Mouse (Mus musculus) cerebellum, adult 2 months (tissue): Measurements from ENCODE around the gene Ttc19. TPM values are rescaled to one million over a fixed set of nuclear protein-coding genes. Genes with fewer than 3 reads are reported as not detected.
"Not testable (repeated sequence)": the region's sequence is repeated elsewhere in the genome, so short reads cannot be mapped to it uniquely, and the experiment has no call there.

Experiments used
- DNase-seq, 2 experiments: peaks; one replicate each; pipeline ENCODE4 v3.0.0; 2021
- H3K27ac ChIP-seq: fragments of 200-500 bp; 2 replicates; pipeline ENCODE4 v1.5.1; 2012; ENCODE audit warnings: low read length, control low read depth, inconsistent platforms; ENCODE audit not compliant: insufficient read depth
- H3K27me3 ChIP-seq: fragments of 200-500 bp; 2 replicates; pipeline ENCODE4 v1.6.1; 2012; ENCODE audit warnings: inconsistent platforms, mild to moderate bottlenecking, low read length, moderate library complexity; ENCODE audit not compliant: control insufficient read depth, insufficient read depth
- H3K4me1 ChIP-seq: fragments of 200-500 bp; 2 replicates; pipeline ENCODE4 v1.6.1; 2011; ENCODE audit warnings: low read length; ENCODE audit not compliant: control insufficient read depth, insufficient read depth
- H3K4me3 ChIP-seq: fragments of 200-500 bp; replicated peaks from 2 replicates; pipeline ENCODE3; 2011; ENCODE audit warnings: mild to moderate bottlenecking, low read depth, low read length, control low read depth; ENCODE audit not compliant: insufficient read depth
- CTCF ChIP-seq: fragments of 200-500 bp; IDR thresholded peaks from 2 replicates; pipeline ENCODE4 v1.5.1; 2011; ENCODE audit warnings: low read depth, mild to moderate bottlenecking, control low read depth, low read length, moderate library complexity, borderline replicate concordance; ENCODE audit not compliant: insufficient read depth
- POLR2A ChIP-seq: fragments of 200-500 bp; IDR thresholded peaks from 2 replicates; pipeline ENCODE4 v1.6.1; 2011; ENCODE audit warnings: low read length, control low read depth, borderline replicate concordance; ENCODE audit not compliant: insufficient read depth
- WGBS: fragments of 180-500 bp; shearing (Covaris S2); methylation state at CpG from one replicate; pipeline ENCODE4 v1.1.7; 2018; 5-methylcytosine and 5-hydroxymethylcytosine counted together
- polyA plus RNA-seq: library from polyadenylated mRNA; depleted of rRNA; stranded (reverse); fragments of >200 nt; gene quantifications from 2 replicates; pipeline ENCODE4 v1.2.3, GENCODE M21; 2012; rRNA removed

Gene Ttc19
- polyA plus RNA-seq, 1 experiment, result 40.1 TPM

GRCm38 (mm10) chr11:62332228-62332627 is 51.0 kb downstream of the Ttc19 start:
- Histone ChIP-seq H3K4me1 (no peaks in the 10 kb centered on the region), H3K27ac (no peak overlapping the region), H3K4me3 (no peak overlapping the region), H3K27me3 (no peaks in the 10 kb centered on the region)
- no peak for TF ChIP-seq POLR2A
- no peak for TF ChIP-seq CTCF
- no peak for DNase-seq
- 78% methylated on average over 4 of the region's 4 CpGs for WGBS

- Histone ChIP-seq H3K27me3 (no peaks in the 10 kb centered on the region), H3K4me3 (no peak overlapping the region), H3K4me1 (no peaks in the 10 kb centered on the region), H3K27ac (no peak overlapping the region)
- no peak for DNase-seq
- TF ChIP-seq CTCF (no peak), POLR2A (no peak)
- WGBS, result 94% methylated on average over 13 of the region's 13 CpGs
Observed at GRCm38 (mm10) chr11:62343002-62343401, 61.7 kb downstream of the Ttc19 start.

- no peak overlapping the region for H3K27ac ChIP-seq
- WGBS, result 91% methylated on average over 4 of the region's 4 CpGs
Observed at GRCm38 (mm10) chr11:62351948-62352347, 70.7 kb downstream of the Ttc19 start.

GRCm38 (mm10) chr11:62355216-62355615 is 73.9 kb downstream of the Ttc19 start:
- no peak for DNase-seq
- Histone ChIP-seq H3K27me3 (no peaks in the 10 kb centered on the region), H3K4me3 (no peak overlapping the region), H3K27ac (no peak overlapping the region), H3K4me1 (peaks cover 2% of the 10 kb centered on the region; the same call in 1 of the 2 replicates)
- no peak for TF ChIP-seq CTCF
- TF ChIP-seq POLR2A, result no peak
- WGBS, result 96% methylated on average over 2 of the region's 2 CpGs

More at GRCm38 (mm10) chr11:62351948-62352347, 70.7 kb downstream of the Ttc19 start:
- Histone ChIP-seq H3K27me3 (no peaks in the 10 kb centered on the region), H3K4me1 (no peaks in the 10 kb centered on the region), H3K4me3 (no peak overlapping the region)
- no peak for TF ChIP-seq POLR2A
- no peak for TF ChIP-seq CTCF
- no peak for DNase-seq

GRCm38 (mm10) chr11:62366879-62367278 is 85.6 kb downstream of the Ttc19 start:
- Histone ChIP-seq H3K27ac (no peak overlapping the region), H3K4me1 (peaks cover 3% of the 10 kb centered on the region; the same call in 1 of the 2 replicates)
- WGBS, result 92% methylated on average over 6 of the region's 6 CpGs

GRCm38 (mm10) chr11:62369924-62370323 is 88.7 kb downstream of the Ttc19 start:
- H3K27me3 ChIP-seq, result no peaks in the 10 kb centered on the region
- H3K27ac ChIP-seq, result no peak overlapping the region
- no peak overlapping the region for H3K4me3 ChIP-seq
- TF ChIP-seq CTCF, result no peak
- TF ChIP-seq POLR2A, result no peak
- peaks cover 5% of the 10 kb centered on the region; the same call in 1 of the 2 replicates for H3K4me1 ChIP-seq
- no peak for DNase-seq

More at GRCm38 (mm10) chr11:62366879-62367278, 85.6 kb downstream of the Ttc19 start:
- DNase-seq, result no peak
- no peak overlapping the region for H3K4me3 ChIP-seq
- no peaks in the 10 kb centered on the region for H3K27me3 ChIP-seq
- no peak for TF ChIP-seq POLR2A
- TF ChIP-seq CTCF, result no peak

- Histone ChIP-seq H3K27ac (no peak overlapping the region), H3K27me3 (no peaks in the 10 kb centered on the region), H3K4me1 (peaks cover 5% of the 10 kb centered on the region; the same call in 1 of the 2 replicates), H3K4me3 (no peak overlapping the region)
- DNase-seq, result peak; percentile 31 to 77
- TF ChIP-seq POLR2A (no peak), CTCF (no peak)
- WGBS, result 58% methylated on average over 2 of the region's 2 CpGs
Observed at GRCm38 (mm10) chr11:62371776-62372175, 90.5 kb downstream of the Ttc19 start.

- not testable (repeated sequence) for H3K4me1 ChIP-seq, DNase-seq, H3K27ac ChIP-seq, H3K4me3 ChIP-seq, H3K27me3 ChIP-seq
- 85% methylated on average over 6 of the region's 6 CpGs for WGBS
Observed at GRCm38 (mm10) chr11:62377202-62377851, 96.1 kb downstream of the Ttc19 start.

Other genes starting within 250 kb of the Ttc19 start
- gene Adora2b, start 32.5 kb upstream of the Ttc19 start, polyA plus RNA-seq, result 6.4 and 7.7 TPM in 2 replicates
- 24.3 and 31.8 TPM in 2 replicates for gene Zswim7, start 98 bp upstream of the Ttc19 start, polyA plus RNA-seq
- gene Pigl, start 177.0 kb downstream of the Ttc19 start, polyA plus RNA-seq, result 7.7 and 9.5 TPM in 2 replicates
- 132 and 153 TPM in 2 replicates for gene Ncor1, start 177.1 kb downstream of the Ttc19 start, polyA plus RNA-seq